In genomic region chrX:77801543-77801942, GRCm38 (mm10) we compare ENCODE assay signal across 31 mouse cellular contexts. TPM values are rescaled to one million over a fixed set of nuclear protein-coding genes. Genes with fewer than 3 reads are reported as not detected.
A peak's percentile ranks its signal among the peaks of the same experiment; 100 is the strongest.
DNase-seq lines count a peak whose midpoint lies in the region; ATAC-seq and TF ChIP-seq lines count a peak whose summit lies in the region.
"Had no signal": no experiment of that assay in that cellular context is flagged by ENCODE, and none has a peak within 500 bp of the region (broad histone marks: within the 10 kb centered on the region; RNA-seq: fewer than 3 reads in every experiment).

No protein-coding gene starts in this region.

- H3K36me3 ChIP-seq in G1E (replicated peaks): no peaks in the 10 kb centered on the region
- H3K36me3 ChIP-seq: hindbrain, embryonic 10.5 days; liver, embryonic 13.5 days had no signal

- H3K27me3 ChIP-seq in G1E (ENCODE audit: insufficient read depth, low read length): no peaks in the 10 kb centered on the region
- H3K27me3 ChIP-seq: liver, embryonic 13.5 days had no signal

- H3K4me1 ChIP-seq in G1E (ENCODE audit: insufficient read depth, low read depth, low read length): peaks cover 4% of the 10 kb centered on the region; the same call in 1 of the 2 replicates
- H3K4me1 ChIP-seq: hindbrain, embryonic 10.5 days; liver, embryonic 13.5 days had no signal

- no peaks in the 10 kb centered on the region for H3K9me3 ChIP-seq in G1E (replicated peaks)
- H3K9me3 ChIP-seq: hindbrain, embryonic 10.5 days; liver, embryonic 13.5 days had no signal

- DNase-seq in 416B (ENCODE audit: low read depth) (peak; percentile 70), G1E (ENCODE audit: low spot score) (no peak)
- no peak for DNase-seq in urinary bladder, postnatal 14 days (ENCODE audit: low spot score)
- DNase-seq in lung, adult 18-20 months: no peak
- DNase-seq: adrenal gland, postnatal 36 days; cerebellum, adult 11 months; cerebellum, adult 9-11 months; forebrain, postnatal 0 days; liver, embryonic 13.5 days; lung, embryonic 14.5 days; right cerebral cortex, postnatal 14 days had no signal

- no peak overlapping the region for H3K4me3 ChIP-seq in G1E (ENCODE audit: low read depth, low read length)
- H3K4me3 ChIP-seq: hindbrain, embryonic 10.5 days; left cerebral cortex, adult 2 months; liver, embryonic 13.5 days had no signal

- TF ChIP-seq CTCF in G1E (IDR thresholded peaks at IDR 0.05; ENCODE audit: low read depth, low read length): no peak

- peak; percentile 70 for ATAC-seq in G1E (ENCODE audit: extremely low read depth, insufficient number of reproducible peaks, low FRiP score, poor library complexity, severe bottlenecking)
- peak; percentile 83 for ATAC-seq in granulocyte monocyte progenitor cell, adult 5-6 weeks (replicated peaks; ENCODE audit: poor library complexity, severe bottlenecking)
- peak; percentile 72 for ATAC-seq in megakaryocyte progenitor cell, adult 5-6 weeks (replicated peaks; ENCODE audit: poor library complexity)
- no peak for ATAC-seq in erythroid progenitor cell, adult 5-6 weeks (replicated peaks; ENCODE audit: low FRiP score, poor library complexity, severe bottlenecking)
- ATAC-seq: forebrain, postnatal 0 days; hindbrain, embryonic 16.5 days; intestine, postnatal 0 days had no signal

RNA-seq across cellular contexts. Expression of gene Prkx, which starts 5.5 kb away (rescaled TPM):
- total RNA-seq in G1E (2014; fragmentation: Nextera tagmentation) (21.4 and 22.4 TPM in 2 replicates), G1E (2017) (11.7 and 11.8 TPM in 2 replicates)
- 8.3 and 9.6 TPM in 2 replicates for polyA plus RNA-seq in G1E (2012)
- total RNA-seq in granulocyte monocyte progenitor cell, adult 5-6 weeks (2014; fragmentation: Nextera tagmentation): 6.7 and 9.1 TPM in 2 replicates
- total RNA-seq in granulocyte monocyte progenitor cell, adult 5-6 weeks (2017): 3.7 and 4.4 TPM in 2 replicates
- total RNA-seq in megakaryocyte progenitor cell, adult 5-6 weeks (2015): 14.6 and 14.9 TPM in 2 replicates
- total RNA-seq in megakaryocyte progenitor cell, adult 5-6 weeks (2017): 5.7 TPM in 2 replicates
- total RNA-seq in erythroid progenitor cell, adult 5-6 weeks (2015; ENCODE audit: low replicate concordance): 3.6 and 4.6 TPM in 2 replicates
- 1.2 and 3.0 TPM in 2 replicates for total RNA-seq in erythroid progenitor cell, adult 5-6 weeks (2017; ENCODE audit: low replicate concordance)

RNA-seq across cellular contexts. Expression of gene Pbsn, which starts 51.9 kb away (rescaled TPM):
- not detected in 2 replicates for total RNA-seq in G1E (2014; fragmentation: Nextera tagmentation)
- not detected in 2 replicates for total RNA-seq in G1E (2017)
- not detected in 2 replicates for polyA plus RNA-seq in G1E (2012)
- total RNA-seq in granulocyte monocyte progenitor cell, adult 5-6 weeks (2014; fragmentation: Nextera tagmentation): not detected in 2 replicates
- total RNA-seq in granulocyte monocyte progenitor cell, adult 5-6 weeks (2017): not detected in 2 replicates
- not detected in 2 replicates for total RNA-seq in megakaryocyte progenitor cell, adult 5-6 weeks (2015)
- total RNA-seq in megakaryocyte progenitor cell, adult 5-6 weeks (2017): not detected in 2 replicates
- not detected in 2 replicates for total RNA-seq in erythroid progenitor cell, adult 5-6 weeks (2015; ENCODE audit: low replicate concordance)
- total RNA-seq in erythroid progenitor cell, adult 5-6 weeks (2017; ENCODE audit: low replicate concordance): not detected in 2 replicates
- total RNA-seq: adrenal gland, adult 18-20 months; adrenal gland, postnatal 36 days; forebrain, postnatal 0 days; gastrocnemius, adult 18-20 months; gastrocnemius, postnatal 4 days; layer of hippocampus, postnatal 10 days; left cerebral cortex, adult 2 months; left cerebral cortex, postnatal 36 days; midbrain, postnatal 0 days; neutrophil, adult 5-6 weeks had no signal
- polyA plus RNA-seq: embryonic facial prominence, embryonic 11.5 days; forebrain, embryonic 11.5 days; forebrain, postnatal 0 days; heart, embryonic 11.5 days; heart, postnatal 0 days; hindbrain, embryonic 10.5 days; hindbrain, embryonic 16.5 days; intestine, postnatal 0 days; kidney, embryonic 16.5 days; limb, embryonic 14.5 days; liver, embryonic 13.5 days; lung, embryonic 14.5 days; midbrain, postnatal 0 days had no signal
